Mouse (Mus musculus): ENCODE measurements at regions not wholly inside any gene's neighbourhood (a gene's known extent, or its start where the extent isn't known, plus 50 kb on each side); places are given as distances from the start of the nearest gene placed in this dataset.

DNA sequence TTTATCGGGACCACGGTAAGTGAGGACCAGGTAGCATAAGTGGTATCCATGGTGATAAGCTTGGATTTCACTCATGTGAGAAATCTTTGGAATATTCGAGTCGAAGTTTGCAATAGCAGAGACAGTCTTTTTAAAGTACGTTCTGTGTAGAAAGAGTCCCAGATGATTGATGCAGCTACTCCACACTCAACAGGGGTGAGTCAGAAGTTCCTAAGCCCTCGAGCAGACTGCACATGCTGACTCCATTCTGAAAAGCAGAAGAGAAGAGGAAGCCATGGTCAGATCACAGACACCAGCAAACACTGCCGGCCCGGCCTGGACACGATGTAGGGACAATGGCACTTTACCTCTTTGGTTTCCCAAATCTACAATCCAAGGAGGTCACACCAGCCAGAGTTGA, 120.6 kb downstream of the Npy start:
- TF ChIP-seq CTCF (IDR thresholded peaks at IDR 0.05; ENCODE audit: extremely low read depth, insufficient read depth, low read length) (no peak), POLR2A (IDR thresholded peaks at IDR 0.05; ENCODE audit: extremely low read depth, insufficient read depth, low read length) (no peak)

All from cortical plate, adult 2 months (tissue).